Mouse (Mus musculus): ENCODE results near the gene Nxpe4.

DNA sequence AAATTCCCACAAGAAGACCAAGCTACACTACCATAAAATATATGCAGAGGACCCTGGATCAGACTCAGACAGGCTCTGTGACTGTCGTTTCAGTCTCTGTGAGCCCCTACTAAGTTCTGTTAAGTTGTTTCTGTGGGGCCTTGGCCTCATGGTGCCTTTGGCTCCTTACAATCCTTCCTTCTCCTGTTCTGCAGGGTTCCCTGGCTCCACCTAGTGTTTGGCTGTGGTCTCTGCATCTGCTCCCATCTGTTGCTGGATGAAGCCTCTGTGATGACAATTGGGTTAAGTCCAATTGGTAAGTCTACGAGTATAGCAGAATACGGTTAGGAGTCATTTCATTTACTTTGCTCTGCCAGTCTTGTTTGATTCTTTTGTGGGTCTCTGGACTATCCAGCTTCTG, 193.0 kb downstream of the Nxpe4 start:
- TF ChIP-seq CTCF (IDR thresholded peaks at IDR 0.05; ENCODE audit: low read depth) (peak; percentile 92), EP300 (IDR thresholded peaks at IDR 0.05; ENCODE audit: low read depth) (no peak)
